30 mouse cellular contexts compared by ENCODE assay signal in the genomic region with DNA sequence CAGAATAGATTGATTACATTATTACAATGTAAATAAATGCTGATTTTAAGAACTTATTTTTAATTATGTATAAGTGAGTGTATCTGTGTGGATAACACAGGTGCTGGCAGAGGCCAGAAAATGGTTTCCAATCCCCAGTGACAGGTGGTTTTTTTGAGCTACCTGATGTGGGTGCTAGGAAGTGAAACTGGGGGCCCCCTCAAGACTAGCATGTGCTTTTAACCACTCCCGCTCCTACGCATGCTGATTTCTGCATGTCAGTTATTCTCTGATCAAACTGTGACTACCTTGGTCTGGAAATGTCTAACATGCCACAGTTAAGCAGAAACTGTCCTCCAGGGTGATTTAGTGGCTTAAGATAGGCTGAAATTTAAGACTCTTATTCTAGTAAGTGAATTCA. TPM values are rescaled to one million over a fixed set of nuclear protein-coding genes. Genes with fewer than 3 reads are reported as not detected.
DNase-seq lines count a peak whose midpoint lies in the region; ATAC-seq and TF ChIP-seq lines count a peak whose summit lies in the region.
"Had no signal": no experiment of that assay in that cellular context is flagged by ENCODE, and none has a peak within 500 bp of the region (broad histone marks: within the 10 kb centered on the region; RNA-seq: fewer than 3 reads in every experiment).

No protein-coding gene starts in this region.

- no peaks in the 10 kb centered on the region for H3K9me3 ChIP-seq in heart, postnatal 0 days (replicated peaks; ENCODE audit: control insufficient read depth, low read length)
- no peaks in the 10 kb centered on the region for H3K9me3 ChIP-seq in intestine, embryonic 15.5 days
- H3K9me3 ChIP-seq: forebrain, embryonic 13.5 days; heart, embryonic 10.5 days; limb, embryonic 12.5 days; liver, embryonic 15.5 days; lung, embryonic 15.5 days; midbrain, embryonic 10.5 days; midbrain, embryonic 15.5 days had no signal

- no peak for ATAC-seq in heart, postnatal 0 days (ENCODE audit: insufficient read depth, low read depth)
- ATAC-seq in inflammation-experienced regulatory T-cells, adult 6 months, result peak; percentile 71
- no peak for ATAC-seq in intestine, embryonic 15.5 days
- ATAC-seq: forebrain, embryonic 13.5 days; midbrain, embryonic 15.5 days had no signal

- DNase-seq in heart, postnatal 0 days (ENCODE audit: low spot score), result no peak
- no peak for DNase-seq in heart, adult 18-20 months
- DNase-seq in A20 (ENCODE audit: low read depth, low spot score), result peak; percentile 88
- DNase-seq in CD4-positive, CD25-positive, alpha-beta regulatory T cell, adult 2 months (ENCODE audit: low read depth, low spot score), result peak; percentile 37
- DNase-seq in embryo, embryonic 11 days, result no peak
- DNase-seq: cerebellum, adult 8-10 months; cerebellum, postnatal 25 days; gastrocnemius, postnatal 14 days; kidney, postnatal 10 days; right cerebral cortex, postnatal 4 days had no signal

- no peak overlapping the region for H3K4me2 ChIP-seq in heart, postnatal 0 days (ENCODE audit: low read depth, low read length)
- no peak overlapping the region for H3K4me2 ChIP-seq in intestine, embryonic 15.5 days (replicated peaks)
- H3K4me2 ChIP-seq: forebrain, embryonic 13.5 days; hindbrain, embryonic 14.5 days; limb, embryonic 12.5 days; liver, embryonic 15.5 days; lung, embryonic 15.5 days; midbrain, embryonic 15.5 days had no signal

- H3K27ac ChIP-seq in heart, postnatal 0 days (ENCODE audit: low read depth), result peak overlapping the region; percentile 7; the same call in 1 of the 2 replicates
- no peak overlapping the region for H3K27ac ChIP-seq in intestine, embryonic 15.5 days
- H3K27ac ChIP-seq: forebrain, embryonic 13.5 days; heart, embryonic 10.5 days; hindbrain, embryonic 14.5 days; limb, embryonic 12.5 days; liver, embryonic 15.5 days; lung, embryonic 15.5 days; midbrain, embryonic 10.5 days; midbrain, embryonic 15.5 days had no signal

- peaks cover 27% of the 10 kb centered on the region for H3K36me3 ChIP-seq in heart, postnatal 0 days (replicated peaks; ENCODE audit: control insufficient read depth, insufficient read depth, low read length)
- H3K36me3 ChIP-seq in intestine, embryonic 15.5 days, result peaks cover 14% of the 10 kb centered on the region; the same call in 1 of the 2 replicates

- H3K27me3 ChIP-seq in heart, postnatal 0 days (ENCODE audit: control insufficient read depth, insufficient read depth, low read length), result no peaks in the 10 kb centered on the region
- no peaks in the 10 kb centered on the region for H3K27me3 ChIP-seq in intestine, embryonic 15.5 days (replicated peaks)
- H3K27me3 ChIP-seq: forebrain, embryonic 13.5 days; limb, embryonic 12.5 days; liver, embryonic 15.5 days; lung, embryonic 15.5 days; midbrain, embryonic 15.5 days had no signal

- no peak overlapping the region for H3K9ac ChIP-seq in heart, postnatal 0 days (replicated peaks; ENCODE audit: low read depth, low read length)
- H3K9ac ChIP-seq in intestine, embryonic 15.5 days, result no peak overlapping the region
- H3K9ac ChIP-seq: forebrain, embryonic 13.5 days; hindbrain, embryonic 14.5 days; limb, embryonic 12.5 days; liver, embryonic 15.5 days; lung, embryonic 15.5 days; midbrain, embryonic 15.5 days had no signal

- WGBS in heart, postnatal 0 days, result 77% methylated on average over 2 of the region's 2 CpGs
- WGBS in intestine, embryonic 15.5 days, result 99% methylated on average over 2 of the region's 2 CpGs

- no peak for TF ChIP-seq CTCF in heart, postnatal 0 days (IDR thresholded peaks at IDR 0.05; ENCODE audit: low read depth)

- peaks cover 4% of the 10 kb centered on the region; the same call in 1 of the 2 replicates for H3K4me1 ChIP-seq in heart, postnatal 0 days (ENCODE audit: control insufficient read depth, insufficient read depth)
- no peaks in the 10 kb centered on the region for H3K4me1 ChIP-seq in intestine, embryonic 15.5 days (replicated peaks)
- H3K4me1 ChIP-seq: heart, embryonic 10.5 days; limb, embryonic 12.5 days; lung, embryonic 15.5 days; midbrain, embryonic 10.5 days had no signal

- TF ChIP-seq EP300 in heart, postnatal 0 days (IDR thresholded peaks at IDR 0.05; ENCODE audit: low read depth), result no peak

- H3K4me3 ChIP-seq in heart, postnatal 0 days (ENCODE audit: low read depth, low read length), result no peak overlapping the region
- no peak overlapping the region for H3K4me3 ChIP-seq in intestine, embryonic 15.5 days (replicated peaks)
- H3K4me3 ChIP-seq: forebrain, embryonic 13.5 days; heart, embryonic 10.5 days; limb, embryonic 12.5 days; liver, embryonic 15.5 days; lung, embryonic 15.5 days; midbrain, embryonic 10.5 days; midbrain, embryonic 15.5 days had no signal

RNA-seq across cellular contexts. Expression of a gene that starts 16.1 kb away (rescaled TPM):
- total RNA-seq in heart, postnatal 0 days (2014; rRNA removed; ENCODE audit: low replicate concordance), result 21.4 and 36.6 TPM in 2 replicates
- polyA plus RNA-seq in heart, postnatal 0 days (2015; fragmentation: Nextera tagmentation; extraction: Ambion mirVana), result 19.6 and 19.8 TPM in 2 replicates
- 10 to 100 TPM; 21.0 to 21.5 TPM for total RNA-seq in heart, adult 18-20 months (2021)
- 10 to 100 TPM; 24.2 to 29.7 (median 26.8) TPM for polyA plus RNA-seq in inflammation-experienced regulatory T-cells, adult 6 months (2017; shearing (Covaris generic))
- 42.3 and 47.5 TPM in 2 replicates for polyA plus RNA-seq in intestine, embryonic 15.5 days (2015; fragmentation: Nextera tagmentation; extraction: Ambion mirVana)

RNA-seq across cellular contexts. Expression of a gene that starts 33.1 kb away (rescaled TPM):
- 2.0 and 82.4 TPM in 2 replicates for total RNA-seq in heart, postnatal 0 days (2014; rRNA removed; ENCODE audit: low replicate concordance)
- 2.0 and 301 TPM in 2 replicates for polyA plus RNA-seq in heart, postnatal 0 days (2015; fragmentation: Nextera tagmentation; extraction: Ambion mirVana)
- total RNA-seq in heart, adult 18-20 months (2021), result 100 to 1,000 TPM in 1 of 2 experiments, not detected in 1; 127 TPM
- not detected for polyA plus RNA-seq in inflammation-experienced regulatory T-cells, adult 6 months (2017; shearing (Covaris generic))
- polyA plus RNA-seq in intestine, embryonic 15.5 days (2015; fragmentation: Nextera tagmentation; extraction: Ambion mirVana), result not detected in 2 replicates
- total RNA-seq: adrenal gland, adult 18-20 months; adrenal gland, postnatal 4 days; gastrocnemius, postnatal 14 days; hematopoietic stem cell, adult 5-6 weeks; left cerebral cortex, adult 18-20 months; liver, adult 2 months; megakaryocyte progenitor cell, adult 5-6 weeks had no signal
- polyA plus RNA-seq: embryonic facial prominence, embryonic 11.5 days; forebrain, embryonic 13.5 days; hindbrain, embryonic 14.5 days; intestine, embryonic 14.5 days; limb, embryonic 12.5 days; midbrain, embryonic 10.5 days; midbrain, embryonic 15.5 days; neural tube, embryonic 11.5 days; stomach, embryonic 14.5 days had no signal

Comparison
In these comparisons a context has a peak if more than half of its experiments do, and no peak if none do; other contexts are left out.
1. DNase-seq: peak in A20 (single experiment) and CD4-positive, CD25-positive, alpha-beta regulatory T cell, adult 2 months (single experiment); none in heart, postnatal 0 days (single experiment), heart, adult 18-20 months (0 of 2) and embryo, embryonic 11 days (single experiment).